Mouse (Mus musculus): ENCODE data around the gene Mex3a. TPM values are rescaled to one million over a fixed set of nuclear protein-coding genes. Genes with fewer than 3 reads are reported as not detected.
A peak's percentile ranks its signal among the peaks of the same experiment; 100 is the strongest.

The Mex3a gene
- polyA plus RNA-seq, 1 experiment from 2014 or later, result 22.8 TPM

GRCm38 (mm10) chr3:88500655-88501365 lies 31.4 kb upstream of the Mex3a start:
- 50% methylated on average over 4 of the region's 4 CpGs for WGBS
- H3K4me3 ChIP-seq, result peak overlapping the region; percentile 77
- no peak for DNase-seq (ENCODE audit: low spot score)
- no peak overlapping the region; the same call in 1 of the 2 replicates for H3K27ac ChIP-seq
- no peaks in the 10 kb centered on the region for H3K9me3 ChIP-seq
- H3K27me3 ChIP-seq (ENCODE audit: insufficient read depth, poor library complexity, severe bottlenecking), result peaks cover 13% of the 10 kb centered on the region
- no peaks in the 10 kb centered on the region; the same call in 1 of the 2 replicates for H3K36me3 ChIP-seq
- H3K4me1 ChIP-seq, result peaks cover 56% of the 10 kb centered on the region

- no peaks in the 10 kb centered on the region for H3K9me3 ChIP-seq
- 51% methylated on average over 6 of the region's 6 CpGs for WGBS
- H3K4me3 ChIP-seq, result peak overlapping the region; percentile 77
- peak overlapping the region; percentile 86 for H3K27ac ChIP-seq
- no peaks in the 10 kb centered on the region; the same call in 1 of the 2 replicates for H3K36me3 ChIP-seq
- peaks cover 52% of the 10 kb centered on the region for H3K4me1 ChIP-seq
- H3K27me3 ChIP-seq (ENCODE audit: insufficient read depth, poor library complexity, severe bottlenecking), result peaks cover 13% of the 10 kb centered on the region
- no peak for DNase-seq (ENCODE audit: low spot score)
Observed at GRCm38 (mm10) chr3:88501366-88502030, 30.7 kb upstream of the Mex3a start.

GRCm38 (mm10) chr3:88502031-88502571 lies 30.1 kb upstream of the Mex3a start:
- H3K27me3 ChIP-seq (ENCODE audit: insufficient read depth, poor library complexity, severe bottlenecking), result peaks cover 13% of the 10 kb centered on the region
- DNase-seq (ENCODE audit: low spot score), result no peak
- 11% methylated on average over 11 of the region's 11 CpGs for WGBS
- H3K4me3 ChIP-seq, result peak overlapping the region; percentile 77
- H3K27ac ChIP-seq, result peak overlapping the region; percentile 86
- H3K4me1 ChIP-seq, result peaks cover 52% of the 10 kb centered on the region
- H3K9me3 ChIP-seq, result no peaks in the 10 kb centered on the region
- no peaks in the 10 kb centered on the region; the same call in 1 of the 2 replicates for H3K36me3 ChIP-seq

- peak; percentile 96 for DNase-seq (ENCODE audit: low spot score)
- H3K36me3 ChIP-seq, result no peaks in the 10 kb centered on the region; the same call in 1 of the 2 replicates
- no peaks in the 10 kb centered on the region for H3K9me3 ChIP-seq
- peaks cover 55% of the 10 kb centered on the region for H3K4me1 ChIP-seq
- peaks cover 13% of the 10 kb centered on the region for H3K27me3 ChIP-seq (ENCODE audit: insufficient read depth, poor library complexity, severe bottlenecking)
- peak overlapping the region; percentile 86 for H3K27ac ChIP-seq
- WGBS, result under 1% methylated on average over 55 of the region's 55 CpGs
- H3K4me3 ChIP-seq, result peak overlapping the region; percentile 77
Observed at GRCm38 (mm10) chr3:88502641-88503504, 29.3 kb upstream of the Mex3a start.

- H3K4me1 ChIP-seq, result peaks cover 55% of the 10 kb centered on the region
- no peaks in the 10 kb centered on the region for H3K9me3 ChIP-seq
- WGBS, result 17% methylated on average over 4 of the region's 4 CpGs
- H3K27ac ChIP-seq, result peak overlapping the region; percentile 86
- peak overlapping the region; percentile 77 for H3K4me3 ChIP-seq
- no peaks in the 10 kb centered on the region; the same call in 1 of the 2 replicates for H3K36me3 ChIP-seq
- no peak for DNase-seq (ENCODE audit: low spot score)
- peaks cover 13% of the 10 kb centered on the region for H3K27me3 ChIP-seq (ENCODE audit: insufficient read depth, poor library complexity, severe bottlenecking)
Observed at GRCm38 (mm10) chr3:88503505-88503863, 28.7 kb upstream of the Mex3a start.

- 47% methylated on average over 8 of the region's 8 CpGs for WGBS
- H3K4me3 ChIP-seq, result peak overlapping the region; percentile 77
- H3K27me3 ChIP-seq (ENCODE audit: insufficient read depth, poor library complexity, severe bottlenecking), result peaks cover 13% of the 10 kb centered on the region
Observed at GRCm38 (mm10) chr3:88503881-88504746, 28.1 kb upstream of the Mex3a start.

GRCm38 (mm10) chr3:88505081-88505480 lies 27.1 kb upstream of the Mex3a start:
- peaks cover 13% of the 10 kb centered on the region for H3K27me3 ChIP-seq (ENCODE audit: insufficient read depth, poor library complexity, severe bottlenecking)
- WGBS, result 75% methylated on average over 6 of the region's 6 CpGs
- H3K36me3 ChIP-seq, result no peaks in the 10 kb centered on the region
- DNase-seq (ENCODE audit: low spot score), result no peak
- H3K4me3 ChIP-seq, result no peak overlapping the region
- no peaks in the 10 kb centered on the region for H3K9me3 ChIP-seq
- H3K27ac ChIP-seq, result no peak overlapping the region
- H3K4me1 ChIP-seq, result peaks cover 62% of the 10 kb centered on the region

More at GRCm38 (mm10) chr3:88503881-88504746, 28.1 kb upstream of the Mex3a start:
- DNase-seq (ENCODE audit: low spot score), result no peak
- Histone ChIP-seq H3K9me3 (no peaks in the 10 kb centered on the region), H3K36me3 (no peaks in the 10 kb centered on the region), H3K4me1 (peaks cover 55% of the 10 kb centered on the region), H3K27ac (peak overlapping the region; percentile 54; the same call in 1 of the 2 replicates)

- H3K4me3 ChIP-seq, result no peak overlapping the region
- H3K4me1 ChIP-seq, result peaks cover 62% of the 10 kb centered on the region
- no peaks in the 10 kb centered on the region for H3K36me3 ChIP-seq
- H3K9me3 ChIP-seq, result no peaks in the 10 kb centered on the region
- H3K27ac ChIP-seq, result no peak overlapping the region
- no peak for DNase-seq (ENCODE audit: low spot score)
- peaks cover 13% of the 10 kb centered on the region for H3K27me3 ChIP-seq (ENCODE audit: insufficient read depth, poor library complexity, severe bottlenecking)
- WGBS, result 55% methylated on average over 7 of the region's 7 CpGs
Observed at GRCm38 (mm10) chr3:88505765-88506164, 26.4 kb upstream of the Mex3a start.

GRCm38 (mm10) chr3:88509250-88509649 lies 22.9 kb upstream of the Mex3a start:
- Histone ChIP-seq H3K27me3 (ENCODE audit: insufficient read depth, poor library complexity, severe bottlenecking) (no peaks in the 10 kb centered on the region), H3K36me3 (no peaks in the 10 kb centered on the region), H3K9me3 (no peaks in the 10 kb centered on the region), H3K4me3 (peak overlapping the region; percentile 63), H3K4me1 (peaks cover 65% of the 10 kb centered on the region), H3K27ac (peak overlapping the region; percentile 93)
- no peak for DNase-seq (ENCODE audit: low spot score)
- 66% methylated on average over 3 of the region's 3 CpGs for WGBS

- H3K4me3 ChIP-seq, result peak within 1 kb of the TSS; percentile 63
- no peaks in the 10 kb centered on the region for H3K27me3 ChIP-seq (ENCODE audit: insufficient read depth, poor library complexity, severe bottlenecking)
- H3K9me3 ChIP-seq, result no peaks in the 10 kb centered on the region
- DNase-seq (ENCODE audit: low spot score), result peak; percentile 98
- H3K4me1 ChIP-seq, result peaks cover 71% of the 10 kb centered on the region
- H3K36me3 ChIP-seq, result no peaks in the 10 kb centered on the region
- peak within 1 kb of the TSS; percentile 93 for H3K27ac ChIP-seq
- WGBS, result under 1% methylated on average over 31 of the region's 31 CpGs
Observed at GRCm38 (mm10) chr3:88509692-88510420, 22.3 kb upstream of the Mex3a start, which contains the start of gene Lmna. TSS of gene Lmna (minus strand) at chr3:88509956.

Measured in heart, embryonic 10.5 days (tissue).